Mouse (Mus musculus): ENCODE results near the gene Smim4.

DNA sequence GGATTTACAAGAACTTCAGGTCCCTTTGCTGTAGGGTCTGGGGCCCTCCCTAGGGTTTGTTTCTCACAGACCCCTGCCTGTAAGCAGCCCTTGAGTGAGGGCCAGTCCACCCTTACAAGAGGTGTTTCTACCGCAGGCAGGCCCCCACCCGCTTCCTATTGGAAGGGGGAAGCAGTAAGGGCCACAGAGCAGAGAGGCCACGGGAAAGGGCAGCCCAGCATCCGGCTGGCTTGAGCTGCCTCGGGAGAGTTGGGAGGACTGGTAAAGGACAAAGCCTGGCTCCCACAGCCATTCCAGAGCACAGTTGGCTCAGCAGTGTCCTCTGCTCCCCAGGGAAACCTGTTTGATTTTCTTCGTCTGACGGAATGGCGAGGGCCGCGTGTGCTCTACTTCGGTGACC is 9.0 kb upstream of the Smim4 start:
- TF ChIP-seq CTCF (IDR thresholded peaks at IDR 0.05; ENCODE audit: borderline replicate concordance, insufficient read depth, low read length), result no peak
- TF ChIP-seq POLR2A (IDR thresholded peaks at IDR 0.05; ENCODE audit: low read depth, low read length), result no peak
